In genomic region chr12:80642725-80643692, GRCm38 (mm10) we compare ENCODE assay signal across 8 mouse cellular contexts. TPM values are rescaled to one million over a fixed set of nuclear protein-coding genes. Genes with fewer than 3 reads are reported as not detected.
DNase-seq lines count a peak whose midpoint lies in the region; ATAC-seq lines count a peak whose summit lies in the region.

No protein-coding gene starts in this region.

- H3K4me3 ChIP-seq in hindbrain, embryonic 15.5 days = peak overlapping the region; percentile 97

- intact Hi-C loops in left cerebral cortex, postnatal 36 days (cut with DNase I) = no loop called here

- peak overlapping the region; percentile 92 for H3K4me2 ChIP-seq in hindbrain, embryonic 15.5 days

- WGBS in hindbrain, embryonic 15.5 days = 2% methylated on average over 40 of the region's 48 CpGs

- peak overlapping the region; percentile 94 for H3K27ac ChIP-seq in hindbrain, embryonic 15.5 days (replicated peaks)

- H3K36me3 ChIP-seq in hindbrain, embryonic 15.5 days = peaks cover 33% of the 10 kb centered on the region

- H3K9ac ChIP-seq in hindbrain, embryonic 15.5 days = peak overlapping the region; percentile 98

- H3K4me1 ChIP-seq in hindbrain, embryonic 15.5 days (replicated peaks) = peaks cover 55% of the 10 kb centered on the region

- peak; percentile 15 for DNase-seq in ovary, postnatal 10 days (ENCODE audit: low spot score)
- DNase-seq in ovary, adult 18-20 months (ENCODE audit: low spot score) = no peak
- DNase-seq in cerebellum, adult 9-11 months = peak; percentile 51
- DNase-seq in left cerebral cortex, postnatal 36 days (ENCODE audit: low spot score in 2 of 2) = peak; percentile 9 to 15
- peak; percentile 74 to 85 for DNase-seq in spleen, postnatal 10 days (ENCODE audit: low spot score in 2 of 2)

- ATAC-seq in frontal cortex, adult (ENCODE audit: low TSS enrichment) = peak; percentile 29
- peak; percentile 76 for ATAC-seq in hindbrain, embryonic 15.5 days (ENCODE audit: low FRiP score, low read depth)
- ATAC-seq in megakaryocyte-erythroid progenitor cell, adult 5-6 weeks (replicated peaks; ENCODE audit: low FRiP score, low TSS enrichment, poor library complexity, severe bottlenecking) = peak; percentile 53

- H3K9me3 ChIP-seq in hindbrain, embryonic 15.5 days = no peaks in the 10 kb centered on the region

- no peaks in the 10 kb centered on the region for H3K27me3 ChIP-seq in hindbrain, embryonic 15.5 days

RNA-seq across cellular contexts. Expression of gene Slc39a9, which starts 0.7 kb away (rescaled TPM):
- polyA plus RNA-seq in hindbrain, embryonic 15.5 days (2015; fragmentation: Nextera tagmentation; extraction: Ambion mirVana) = 25.0 and 25.7 TPM in 2 replicates
- 10 to 100 TPM; 36.7 to 37.6 TPM for total RNA-seq in left cerebral cortex, postnatal 36 days (2021)
- 19.6 and 28.4 TPM in 2 replicates for total RNA-seq in megakaryocyte-erythroid progenitor cell, adult 5-6 weeks (2014; fragmentation: Nextera tagmentation)
- total RNA-seq in megakaryocyte-erythroid progenitor cell, adult 5-6 weeks (2017) = 12.7 and 17.5 TPM in 2 replicates

RNA-seq across cellular contexts. Expression of gene Erh, which starts 1.1 kb away (rescaled TPM):
- polyA plus RNA-seq in hindbrain, embryonic 15.5 days (2015; fragmentation: Nextera tagmentation; extraction: Ambion mirVana) = 270 and 289 TPM in 2 replicates
- 10 to 100 TPM; 35.8 to 37.8 TPM for total RNA-seq in left cerebral cortex, postnatal 36 days (2021)
- 140 and 158 TPM in 2 replicates for total RNA-seq in megakaryocyte-erythroid progenitor cell, adult 5-6 weeks (2014; fragmentation: Nextera tagmentation)
- 103 and 142 TPM in 2 replicates for total RNA-seq in megakaryocyte-erythroid progenitor cell, adult 5-6 weeks (2017)

RNA-seq across cellular contexts. Expression of gene Plekhd1, which starts 49.4 kb away (rescaled TPM):
- polyA plus RNA-seq in hindbrain, embryonic 15.5 days (2015; fragmentation: Nextera tagmentation; extraction: Ambion mirVana) = 6.4 and 6.5 TPM in 2 replicates
- total RNA-seq in left cerebral cortex, postnatal 36 days (2021) = 1 to 10 TPM; 2.1 to 2.8 TPM
- total RNA-seq in megakaryocyte-erythroid progenitor cell, adult 5-6 weeks (2014; fragmentation: Nextera tagmentation) = 0.45 TPM in 1 of 2 replicates, not detected in the other
- not detected in 2 replicates for total RNA-seq in megakaryocyte-erythroid progenitor cell, adult 5-6 weeks (2017)
